Mouse (Mus musculus) embryonic facial prominence, embryonic 11.5 days (tissue): ENCODE measurements around the gene Hif1an. TPM values are rescaled to one million over a fixed set of nuclear protein-coding genes. Genes with fewer than 3 reads are reported as not detected.

Source experiments
- ATAC-seq: fragments of 200-750 bp; cut with Nextera tagmentation; replicated peaks from 2 replicates; pipeline ENCODE4 v1.8.0; 2017; ENCODE audit warnings: low read depth; ENCODE audit not compliant: insufficient number of reproducible peaks, low FRiP score, low TSS enrichment
- DNase-seq: peaks from one replicate; pipeline ENCODE4 v3.0.0-alpha.2; 2015; ENCODE audit warnings: low spot score
- H3K27ac ChIP-seq: fragments of 300-500 bp; sonication (generic); replicated peaks from 2 replicates; pipeline ENCODE4 v1.5.1; 2014; ENCODE audit warnings: mild to moderate bottlenecking, low read depth, low read length, control low read depth
- H3K27me3 ChIP-seq: fragments of 300-500 bp; sonication (generic); 2 replicates; pipeline ENCODE4 v1.6.1; 2014; ENCODE audit warnings: mild to moderate bottlenecking, low read length, moderate library complexity, mixed read lengths; ENCODE audit not compliant: control insufficient read depth, insufficient read depth
- H3K36me3 ChIP-seq: fragments of 300-500 bp; sonication (generic); replicated peaks from 2 replicates; pipeline ENCODE4 v1.6.1; 2014; ENCODE audit warnings: low read depth, mild to moderate bottlenecking, low read length, moderate library complexity, mixed read lengths; ENCODE audit not compliant: control insufficient read depth, insufficient read depth
- H3K4me1 ChIP-seq: fragments of 300-500 bp; sonication (generic); 2 replicates; pipeline ENCODE4 v1.6.1; 2014; ENCODE audit warnings: low read length, mixed read lengths; ENCODE audit not compliant: control insufficient read depth, insufficient read depth
- H3K4me2 ChIP-seq: fragments of 300-500 bp; sonication (generic); 2 replicates; pipeline ENCODE4 v1.6.1; 2014; ENCODE audit warnings: low read depth, mild to moderate bottlenecking, control low read depth, low read length, moderate library complexity
- H3K4me3 ChIP-seq: fragments of 300-500 bp; sonication (generic); 2 replicates; pipeline ENCODE4 v1.5.1; 2014; ENCODE audit warnings: low read depth, low read length, control low read depth
- H3K9ac ChIP-seq: fragments of 300-500 bp; sonication (generic); replicated peaks from 2 replicates; pipeline ENCODE4 v1.6.1; 2014; ENCODE audit warnings: mild to moderate bottlenecking, control low read depth, low read length
- H3K9me3 ChIP-seq: fragments of 300-500 bp; sonication (generic); replicated peaks from 2 replicates; pipeline ENCODE4 v1.6.1; 2016; ENCODE audit warnings: mild to moderate bottlenecking, low read length, inconsistent platforms, mixed read lengths; ENCODE audit not compliant: control insufficient read depth
- WGBS: fragments of 180-500 bp; shearing (Covaris S2); extraction: QIAGEN DNeasy Blood & Tissue Kit; methylation state at CpG from one replicate; pipeline ENCODE4 v1.1.7; 2014; 5-methylcytosine and 5-hydroxymethylcytosine counted together
- polyA plus RNA-seq: library from polyadenylated mRNA; unstranded; fragments of >200 nt; fragmentation: Nextera tagmentation; extraction: Ambion mirVana; gene quantifications from 2 replicates; pipeline ENCODE4 v1.2.1, GENCODE M21; 2014

The Hif1an gene
- polyA plus RNA-seq, 1 experiment from 2014 or later = 23.5 TPM

DNA sequence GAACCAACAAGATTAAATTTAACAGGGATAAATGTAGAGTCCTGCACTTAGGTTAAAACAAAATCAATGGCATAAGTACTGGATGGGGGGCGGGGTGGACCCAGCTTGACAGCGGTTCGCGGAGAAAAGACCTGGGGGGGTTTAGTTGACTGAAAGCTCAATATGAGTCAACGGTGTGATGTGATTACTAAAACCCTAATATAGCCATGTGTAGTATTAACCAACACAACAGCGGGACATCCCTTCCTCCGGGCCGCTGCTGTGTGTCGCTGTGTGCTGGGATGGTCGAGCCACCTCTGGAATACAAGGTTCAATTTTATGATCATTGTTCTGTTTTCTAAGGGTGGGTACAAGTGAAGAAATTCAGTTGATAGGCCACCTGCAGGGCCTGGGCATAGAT is 19.5 kb downstream of the Hif1an start:
- no peak overlapping the region for H3K4me2 ChIP-seq
- H3K9ac ChIP-seq = no peak overlapping the region
- no peaks in the 10 kb centered on the region; the same call in 1 of the 2 replicates for H3K27me3 ChIP-seq
- H3K27ac ChIP-seq = no peak overlapping the region
- H3K9me3 ChIP-seq = no peaks in the 10 kb centered on the region
- no peaks in the 10 kb centered on the region for H3K36me3 ChIP-seq
- H3K4me3 ChIP-seq = no peak overlapping the region
- no peaks in the 10 kb centered on the region for H3K4me1 ChIP-seq
- 87% methylated on average over 10 of the region's 10 CpGs for WGBS
- DNase-seq = no peak
- no peak for ATAC-seq

DNA sequence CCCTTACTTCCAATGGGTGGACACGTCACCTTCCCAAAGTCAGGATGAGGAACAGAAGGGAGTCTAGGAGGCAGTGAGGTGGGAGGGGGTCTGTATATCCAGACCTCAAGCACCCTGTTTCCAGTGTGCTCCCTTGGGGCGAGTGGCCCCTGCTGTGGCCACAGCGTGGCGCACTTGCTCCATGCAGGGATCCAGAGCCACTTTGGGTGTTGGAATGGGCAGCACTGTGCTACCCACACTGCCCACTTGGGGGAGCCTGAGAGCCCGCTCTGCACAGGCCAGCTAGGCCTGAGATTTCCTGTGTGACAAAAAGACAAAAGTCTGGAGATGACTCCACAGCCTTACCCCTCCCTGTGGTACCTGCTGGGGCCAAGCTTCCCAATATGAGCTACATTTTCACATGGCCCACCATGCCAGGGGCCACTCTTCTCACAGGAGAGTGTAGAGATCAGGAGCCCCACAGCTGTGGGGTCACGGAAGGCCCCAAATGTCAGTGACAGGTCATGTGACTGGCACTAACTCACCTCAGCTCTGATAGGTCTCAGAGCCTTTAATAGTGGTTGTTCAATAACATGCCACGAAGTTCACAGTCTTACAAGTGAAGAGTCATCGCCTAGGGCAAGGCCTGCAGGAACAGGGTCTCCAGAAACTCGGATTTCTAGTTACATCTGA is 20.1 kb downstream of the Hif1an start:
- DNase-seq (peak; percentile 92), ATAC-seq (peak; percentile 66)
- no peak overlapping the region for H3K27ac ChIP-seq
- no peak overlapping the region for H3K4me2 ChIP-seq
- no peak overlapping the region for H3K9ac ChIP-seq
- H3K27me3 ChIP-seq = no peaks in the 10 kb centered on the region; the same call in 1 of the 2 replicates
- no peak overlapping the region for H3K4me3 ChIP-seq
- H3K4me1 ChIP-seq = no peaks in the 10 kb centered on the region
- no peaks in the 10 kb centered on the region for H3K9me3 ChIP-seq
- WGBS = 34% methylated on average over 9 of the region's 9 CpGs
- H3K36me3 ChIP-seq = no peaks in the 10 kb centered on the region

DNA sequence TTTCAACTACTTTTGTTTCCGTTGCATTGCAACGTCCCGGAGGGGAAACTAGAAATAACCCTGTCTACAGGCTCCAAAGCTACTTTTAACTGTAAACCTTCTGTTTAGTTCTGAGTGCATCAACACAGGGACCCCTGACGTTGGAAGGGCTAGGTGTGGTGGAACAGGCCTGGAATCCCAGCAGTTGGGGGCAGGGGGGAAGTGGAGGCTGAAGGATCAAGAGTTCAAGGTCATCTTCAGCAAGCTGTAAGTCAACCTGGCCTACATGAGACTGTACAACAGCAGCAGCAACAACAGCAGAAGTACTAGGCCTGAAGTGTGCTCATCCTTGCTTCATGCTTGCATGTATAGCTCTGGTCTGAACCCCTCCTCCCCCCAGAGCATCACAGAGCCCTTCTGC is 25.4 kb downstream of the Hif1an start:
- Histone ChIP-seq H3K4me1 (no peaks in the 10 kb centered on the region), H3K27me3 (no peaks in the 10 kb centered on the region; the same call in 1 of the 2 replicates), H3K9me3 (no peaks in the 10 kb centered on the region), H3K36me3 (no peaks in the 10 kb centered on the region), H3K4me3 (no peak overlapping the region), H3K27ac (no peak overlapping the region), H3K4me2 (no peak overlapping the region), H3K9ac (no peak overlapping the region)
- DNase-seq (no peak), ATAC-seq (no peak)
- WGBS = 49% methylated on average over 4 of the region's 4 CpGs

DNA sequence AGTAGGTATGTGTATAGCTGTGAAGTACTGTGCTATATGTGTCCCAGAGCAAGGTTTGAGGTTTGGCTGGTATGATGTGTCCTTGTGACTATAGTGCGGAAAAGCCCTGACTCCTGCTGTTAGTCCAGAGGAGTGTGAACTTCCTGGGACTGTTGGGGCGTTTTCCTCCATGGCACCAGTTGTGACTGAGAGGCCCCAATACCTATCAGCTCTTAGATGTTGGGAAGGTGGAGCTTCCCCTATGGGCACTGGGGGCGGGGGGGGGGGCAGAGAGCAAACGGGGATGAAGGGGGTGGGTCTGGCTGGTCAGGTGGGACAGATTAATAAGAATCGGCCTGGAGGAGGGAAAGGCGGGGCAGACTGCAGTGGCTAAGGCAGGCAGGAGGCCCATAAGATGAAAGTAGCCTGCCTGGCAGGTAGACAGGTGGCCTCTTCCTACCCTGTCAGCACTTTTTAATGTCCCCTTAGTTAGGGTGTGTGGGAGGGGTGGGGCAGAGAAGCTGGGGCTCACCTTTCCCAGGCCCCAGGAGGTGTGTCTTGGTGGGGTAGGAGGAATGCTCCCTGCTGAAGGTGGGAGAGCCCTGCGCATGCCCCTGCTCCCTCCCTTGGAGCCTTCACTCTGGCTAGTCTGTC is 27.1 kb downstream of the Hif1an start:
- Histone ChIP-seq H3K9me3 (no peaks in the 10 kb centered on the region), H3K27me3 (no peaks in the 10 kb centered on the region; the same call in 1 of the 2 replicates), H3K9ac (no peak overlapping the region), H3K4me2 (no peak overlapping the region), H3K4me1 (no peaks in the 10 kb centered on the region), H3K4me3 (no peak overlapping the region), H3K36me3 (no peaks in the 10 kb centered on the region), H3K27ac (no peak overlapping the region)
- ATAC-seq (no peak), DNase-seq (no peak)
- 36% methylated on average over 7 of the region's 7 CpGs for WGBS

DNA sequence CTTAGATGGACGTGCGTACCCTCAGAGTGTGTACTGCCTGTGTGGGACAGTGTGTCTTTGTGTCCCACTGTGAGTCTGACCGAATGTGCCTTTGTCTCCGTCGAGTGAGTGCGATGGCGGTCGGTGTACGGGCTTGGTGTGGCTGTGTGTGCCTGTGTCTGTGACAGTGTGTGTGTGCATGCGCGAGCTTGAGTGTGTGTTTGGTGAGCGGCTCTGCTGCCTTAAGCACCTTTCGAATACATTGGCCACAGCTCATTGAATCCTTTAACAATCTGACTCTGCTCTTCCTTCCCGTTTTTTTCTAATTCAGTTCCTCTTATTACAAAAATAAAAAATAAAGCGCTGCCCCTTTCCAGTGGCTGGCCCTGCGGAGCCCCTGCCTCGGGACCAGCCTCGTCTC is 28.3 kb downstream of the Hif1an start:
- Histone ChIP-seq H3K27ac (no peak overlapping the region), H3K9ac (no peak overlapping the region), H3K36me3 (no peaks in the 10 kb centered on the region), H3K27me3 (no peaks in the 10 kb centered on the region), H3K4me2 (no peak overlapping the region), H3K4me3 (no peak overlapping the region), H3K9me3 (no peaks in the 10 kb centered on the region), H3K4me1 (no peaks in the 10 kb centered on the region)
- no peak for ATAC-seq
- WGBS = 83% methylated on average over 18 of the region's 18 CpGs
- DNase-seq = no peak

DNA sequence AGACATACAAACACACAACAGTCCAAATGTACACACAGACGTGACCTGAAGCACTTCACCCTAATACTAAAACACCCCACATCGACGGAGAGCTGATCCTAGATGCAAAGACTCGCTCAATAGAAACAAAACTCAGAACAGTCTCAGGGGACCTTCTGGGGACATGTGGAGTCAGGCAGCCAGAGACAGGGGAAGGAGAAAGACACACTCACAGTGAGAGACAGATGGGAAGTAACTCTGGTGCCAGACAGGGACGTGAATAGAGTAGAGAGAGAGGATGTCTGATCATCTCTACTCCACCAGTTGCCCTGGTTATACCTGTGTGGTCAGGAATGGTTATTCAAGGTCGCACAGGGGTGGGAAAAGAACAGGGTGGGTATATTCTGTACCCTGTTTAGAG is 29.0 kb downstream of the Hif1an start:
- H3K9ac ChIP-seq = no peak overlapping the region
- no peak overlapping the region for H3K4me2 ChIP-seq
- H3K9me3 ChIP-seq = no peaks in the 10 kb centered on the region
- no peak overlapping the region for H3K4me3 ChIP-seq
- no peaks in the 10 kb centered on the region for H3K4me1 ChIP-seq
- no peaks in the 10 kb centered on the region for H3K27me3 ChIP-seq
- no peak overlapping the region for H3K27ac ChIP-seq
- no peaks in the 10 kb centered on the region for H3K36me3 ChIP-seq
- WGBS = 78% methylated on average over 6 of the region's 6 CpGs
- ATAC-seq = no peak
- no peak for DNase-seq

DNA sequence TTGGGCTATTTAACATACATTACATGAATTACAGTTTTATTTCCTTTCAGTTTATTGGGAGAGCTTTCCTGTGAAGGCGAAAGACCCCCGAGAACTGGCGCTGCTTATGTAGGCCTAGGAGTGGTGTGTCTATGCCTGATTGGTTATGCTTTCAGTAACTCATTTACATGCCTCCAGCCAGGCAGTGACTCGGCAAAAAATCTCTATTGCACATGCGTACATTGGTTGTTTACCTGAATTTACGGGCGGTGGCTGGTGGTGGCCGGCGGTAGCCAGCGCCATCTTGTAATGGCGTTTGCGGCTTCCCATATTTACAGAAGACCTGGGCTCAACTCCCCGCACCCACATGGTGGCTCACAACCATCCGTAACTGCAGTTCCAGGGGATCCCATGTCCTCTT is 31.5 kb downstream of the Hif1an start:
- H3K9ac ChIP-seq = no peak overlapping the region
- no peaks in the 10 kb centered on the region; the same call in 1 of the 2 replicates for H3K4me1 ChIP-seq
- no peak overlapping the region for H3K4me3 ChIP-seq
- H3K4me2 ChIP-seq = no peak overlapping the region
- no peaks in the 10 kb centered on the region for H3K9me3 ChIP-seq
- H3K36me3 ChIP-seq = no peaks in the 10 kb centered on the region
- ATAC-seq (no peak), DNase-seq (no peak)
- no peaks in the 10 kb centered on the region for H3K27me3 ChIP-seq
- WGBS = 96% methylated on average over 14 of the region's 14 CpGs
- no peak overlapping the region for H3K27ac ChIP-seq

DNA sequence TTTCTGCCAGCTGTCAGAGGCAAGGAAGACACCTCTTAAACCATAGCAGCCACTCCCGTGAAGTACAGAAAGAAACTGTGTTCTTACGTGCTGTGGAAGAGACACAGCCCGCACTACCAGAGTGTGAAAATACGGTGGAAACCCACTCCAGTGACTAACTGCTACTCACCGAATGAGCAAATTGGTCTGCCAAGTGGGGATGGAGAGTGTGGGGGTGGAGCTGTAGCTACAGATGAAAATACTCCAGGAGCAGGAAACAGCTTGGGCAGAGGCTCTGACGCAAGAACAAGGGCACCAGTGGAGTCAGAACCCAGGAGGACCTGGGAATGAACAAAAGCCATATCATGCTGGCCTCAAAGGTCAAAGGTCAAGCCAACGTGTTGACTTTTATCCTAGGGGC is 55.5 kb downstream of the Hif1an start:
- H3K4me2 ChIP-seq = no peak overlapping the region

More for the DNA sequence above, 55.5 kb downstream of the Hif1an start:
- no peaks in the 10 kb centered on the region for H3K9me3 ChIP-seq
- no peak overlapping the region for H3K4me3 ChIP-seq
- no peaks in the 10 kb centered on the region for H3K27me3 ChIP-seq
- DNase-seq = no peak
- H3K27ac ChIP-seq = no peak overlapping the region
- no peak overlapping the region for H3K9ac ChIP-seq
- no peak for ATAC-seq
- no peaks in the 10 kb centered on the region for H3K4me1 ChIP-seq
- H3K36me3 ChIP-seq = no peaks in the 10 kb centered on the region
- WGBS = 47% methylated on average over 7 of the region's 7 CpGs
